11 mouse cellular contexts compared by ENCODE assay signal in genomic region chr9:114025182-114025581, GRCm38 (mm10). TPM values are rescaled to one million over a fixed set of nuclear protein-coding genes. Genes with fewer than 3 reads are reported as not detected.
DNase-seq lines count a peak whose midpoint lies in the region; ATAC-seq and TF ChIP-seq lines count a peak whose summit lies in the region.
"Had no signal": no experiment of that assay in that cellular context is flagged by ENCODE, and none has a peak within 500 bp of the region (broad histone marks: within the 10 kb centered on the region; RNA-seq: fewer than 3 reads in every experiment).

No protein-coding gene starts in this region.

- H3K27me3 ChIP-seq in hindbrain, embryonic 12.5 days: no peaks in the 10 kb centered on the region; the same call in 1 of the 2 replicates
- H3K27me3 ChIP-seq in hindbrain, embryonic 11.5 days (ENCODE audit: control insufficient read depth, insufficient read depth, low read length): no peaks in the 10 kb centered on the region
- no peaks in the 10 kb centered on the region for H3K27me3 ChIP-seq in embryonic facial prominence, embryonic 10.5 days (replicated peaks; ENCODE audit: low read depth, poor library complexity, severe bottlenecking)
- H3K27me3 ChIP-seq in forebrain, postnatal 0 days (ENCODE audit: insufficient read depth, low read length): no peaks in the 10 kb centered on the region
- H3K27me3 ChIP-seq in midbrain, embryonic 14.5 days (ENCODE audit: control insufficient read depth, insufficient read depth, low read length): no peaks in the 10 kb centered on the region

- H3K36me3 ChIP-seq in hindbrain, embryonic 12.5 days: no peaks in the 10 kb centered on the region
- H3K36me3 ChIP-seq in hindbrain, embryonic 11.5 days (ENCODE audit: control insufficient read depth, insufficient read depth, low read length): no peaks in the 10 kb centered on the region
- H3K36me3 ChIP-seq in embryonic facial prominence, embryonic 10.5 days (replicated peaks): no peaks in the 10 kb centered on the region
- H3K36me3 ChIP-seq in forebrain, postnatal 0 days (ENCODE audit: insufficient read depth): no peaks in the 10 kb centered on the region
- H3K36me3 ChIP-seq in midbrain, embryonic 14.5 days (ENCODE audit: control insufficient read depth, insufficient read depth, low read length): no peaks in the 10 kb centered on the region

- H3K4me2 ChIP-seq in hindbrain, embryonic 12.5 days (replicated peaks): peak overlapping the region; percentile 77
- no peak overlapping the region for H3K4me2 ChIP-seq in hindbrain, embryonic 11.5 days (replicated peaks; ENCODE audit: low read depth, low read length)
- peak overlapping the region; percentile 60 for H3K4me2 ChIP-seq in forebrain, postnatal 0 days (ENCODE audit: low read depth)
- peak overlapping the region; percentile 72 for H3K4me2 ChIP-seq in midbrain, embryonic 14.5 days (ENCODE audit: low read length)

- no peak overlapping the region for H3K27ac ChIP-seq in hindbrain, embryonic 12.5 days
- no peak overlapping the region for H3K27ac ChIP-seq in hindbrain, embryonic 11.5 days (ENCODE audit: low read depth, low read length)
- no peak overlapping the region for H3K27ac ChIP-seq in embryonic facial prominence, embryonic 10.5 days (replicated peaks)
- H3K27ac ChIP-seq in forebrain, postnatal 0 days (ENCODE audit: low read depth, low read length): no peak overlapping the region
- H3K27ac ChIP-seq in midbrain, embryonic 14.5 days (replicated peaks; ENCODE audit: low read depth, low read length): no peak overlapping the region

- peaks cover 13% of the 10 kb centered on the region for H3K4me1 ChIP-seq in hindbrain, embryonic 12.5 days
- H3K4me1 ChIP-seq in hindbrain, embryonic 11.5 days (replicated peaks; ENCODE audit: control insufficient read depth, insufficient read depth, low read length): no peaks in the 10 kb centered on the region
- H3K4me1 ChIP-seq in embryonic facial prominence, embryonic 10.5 days: peaks cover 27% of the 10 kb centered on the region
- peaks cover 7% of the 10 kb centered on the region; the same call in 1 of the 2 replicates for H3K4me1 ChIP-seq in forebrain, postnatal 0 days (ENCODE audit: insufficient read depth)
- H3K4me1 ChIP-seq in midbrain, embryonic 14.5 days (ENCODE audit: control insufficient read depth, insufficient read depth, low read length): peaks cover 11% of the 10 kb centered on the region

- ATAC-seq in hindbrain, embryonic 12.5 days (ENCODE audit: low FRiP score): no peak
- ATAC-seq in hindbrain, embryonic 11.5 days (ENCODE audit: low FRiP score): no peak
- ATAC-seq in forebrain, postnatal 0 days: no peak
- no peak for ATAC-seq in midbrain, embryonic 14.5 days (ENCODE audit: low FRiP score, low TSS enrichment)
- ATAC-seq in erythroid progenitor cell, adult 5-6 weeks (replicated peaks; ENCODE audit: low FRiP score, poor library complexity, severe bottlenecking): no peak
- ATAC-seq: CD4-positive, CD25-positive, alpha-beta regulatory T cell, adult 4 months had no signal

- H3K4me3 ChIP-seq in hindbrain, embryonic 12.5 days: no peak overlapping the region
- no peak overlapping the region for H3K4me3 ChIP-seq in hindbrain, embryonic 11.5 days (ENCODE audit: low read depth, low read length)
- peak overlapping the region; percentile 85 for H3K4me3 ChIP-seq in embryonic facial prominence, embryonic 10.5 days
- H3K4me3 ChIP-seq in forebrain, postnatal 0 days (ENCODE audit: low read depth, low read length): peak overlapping the region; percentile 62
- peak overlapping the region; percentile 72 for H3K4me3 ChIP-seq in midbrain, embryonic 14.5 days (replicated peaks; ENCODE audit: low read depth, low read length)

- DNase-seq in hindbrain, embryonic 11.5 days (ENCODE audit: low spot score): no peak
- no peak for DNase-seq in embryonic facial prominence, embryonic 10.5 days (ENCODE audit: low spot score)
- DNase-seq in forebrain, postnatal 0 days: peak; percentile 4
- DNase-seq in midbrain, embryonic 14.5 days: peak; percentile 7
- no peak for DNase-seq in urinary bladder, postnatal 4 days (ENCODE audit: low spot score in 2 of 2)
- no peak for DNase-seq in right cerebral cortex, postnatal 4 days
- DNase-seq: kidney, adult 2 months had no signal

- no peak for TF ChIP-seq CTCF in forebrain, postnatal 0 days (IDR thresholded peaks at IDR 0.05; ENCODE audit: low read depth)

- H3K9me3 ChIP-seq in hindbrain, embryonic 12.5 days (replicated peaks): no peaks in the 10 kb centered on the region
- no peaks in the 10 kb centered on the region for H3K9me3 ChIP-seq in hindbrain, embryonic 11.5 days (ENCODE audit: control insufficient read depth, low read length)
- H3K9me3 ChIP-seq in embryonic facial prominence, embryonic 10.5 days: no peaks in the 10 kb centered on the region
- no peaks in the 10 kb centered on the region for H3K9me3 ChIP-seq in forebrain, postnatal 0 days (ENCODE audit: low read length)
- no peaks in the 10 kb centered on the region for H3K9me3 ChIP-seq in midbrain, embryonic 14.5 days (ENCODE audit: control insufficient read depth, low read length)

- WGBS in hindbrain, embryonic 12.5 days: 59% methylated on average over 9 of the region's 9 CpGs
- WGBS in hindbrain, embryonic 11.5 days: 60% methylated on average over 9 of the region's 9 CpGs
- 60% methylated on average over 9 of the region's 9 CpGs for WGBS in embryonic facial prominence, embryonic 10.5 days
- WGBS in forebrain, postnatal 0 days: 52% methylated on average over 9 of the region's 9 CpGs
- 69% methylated on average over 9 of the region's 9 CpGs for whole genome bisulfite sequencing in midbrain, embryonic 14.5 days

- H3K9ac ChIP-seq in hindbrain, embryonic 12.5 days: no peak overlapping the region
- H3K9ac ChIP-seq in hindbrain, embryonic 11.5 days (ENCODE audit: low read depth, low read length): no peak overlapping the region
- H3K9ac ChIP-seq in forebrain, postnatal 0 days: peak overlapping the region; percentile 77; the same call in 1 of the 2 replicates
- peak overlapping the region; percentile 75; the same call in 1 of the 2 replicates for H3K9ac ChIP-seq in midbrain, embryonic 14.5 days (replicated peaks; ENCODE audit: low read length)

RNA-seq across cellular contexts. Expression of gene Fbxl2, which starts 20.8 kb away (rescaled TPM):
- polyA plus RNA-seq in hindbrain, embryonic 12.5 days (2016; fragmentation: Nextera tagmentation; extraction: Ambion mirVana): 11.9 and 13.0 TPM in 2 replicates
- 8.6 and 8.7 TPM in 2 replicates for polyA plus RNA-seq in hindbrain, embryonic 11.5 days (2014; fragmentation: Nextera tagmentation; extraction: Ambion mirVana)
- polyA plus RNA-seq in embryonic facial prominence, embryonic 10.5 days (2016; fragmentation: Nextera tagmentation; extraction: Ambion mirVana): 5.9 and 6.1 TPM in 2 replicates
- 29.9 and 34.0 TPM in 2 replicates for total RNA-seq in forebrain, postnatal 0 days (2014; rRNA removed)
- polyA plus RNA-seq in forebrain, postnatal 0 days (2015; fragmentation: Nextera tagmentation; extraction: Ambion mirVana): 24.2 and 26.1 TPM in 2 replicates
- 29.0 and 34.5 TPM in 2 replicates for polyA plus RNA-seq in midbrain, embryonic 14.5 days (2014; fragmentation: Nextera tagmentation; extraction: Ambion mirVana)
- 1.3 and 2.2 TPM in 2 replicates for total RNA-seq in erythroid progenitor cell, adult 5-6 weeks (2015; ENCODE audit: low replicate concordance)
- 3.0 TPM in 1 of 2 replicates, not detected in the other for total RNA-seq in erythroid progenitor cell, adult 5-6 weeks (2017; ENCODE audit: low replicate concordance)
- polyA plus RNA-seq: erythroblast, embryonic 14.5 days had no signal

RNA-seq across cellular contexts. Expression of gene Susd5, which starts 31.8 kb away (rescaled TPM):
- 3.2 and 7.3 TPM in 2 replicates for polyA plus RNA-seq in hindbrain, embryonic 12.5 days (2016; fragmentation: Nextera tagmentation; extraction: Ambion mirVana)
- polyA plus RNA-seq in hindbrain, embryonic 11.5 days (2014; fragmentation: Nextera tagmentation; extraction: Ambion mirVana): 0.63 and 0.90 TPM in 2 replicates
- 0.77 and 0.80 TPM in 2 replicates for polyA plus RNA-seq in embryonic facial prominence, embryonic 10.5 days (2016; fragmentation: Nextera tagmentation; extraction: Ambion mirVana)
- 0.54 and 1.6 TPM in 2 replicates for total RNA-seq in forebrain, postnatal 0 days (2014; rRNA removed)
- 0.09 and 0.31 TPM in 2 replicates for polyA plus RNA-seq in forebrain, postnatal 0 days (2015; fragmentation: Nextera tagmentation; extraction: Ambion mirVana)
- 0.19 and 0.37 TPM in 2 replicates for polyA plus RNA-seq in midbrain, embryonic 14.5 days (2014; fragmentation: Nextera tagmentation; extraction: Ambion mirVana)
- total RNA-seq in erythroid progenitor cell, adult 5-6 weeks (2015; ENCODE audit: low replicate concordance): not detected in 2 replicates
- total RNA-seq in erythroid progenitor cell, adult 5-6 weeks (2017; ENCODE audit: low replicate concordance): not detected in 2 replicates
- polyA plus RNA-seq: CD4-positive, CD25-positive, alpha-beta regulatory T cell, adult 4 months; erythroblast, embryonic 14.5 days had no signal

Comparison
In these comparisons a context has a peak if more than half of its experiments do, and no peak if none do; other contexts are left out.
1. H3K4me3 ChIP-seq: peak in embryonic facial prominence, embryonic 10.5 days (single experiment), forebrain, postnatal 0 days (single experiment) and midbrain, embryonic 14.5 days (single experiment); none in hindbrain, embryonic 12.5 days (single experiment) and hindbrain, embryonic 11.5 days (single experiment).
2. H3K9ac ChIP-seq: peak in forebrain, postnatal 0 days (single experiment) and midbrain, embryonic 14.5 days (single experiment); none in hindbrain, embryonic 12.5 days (single experiment) and hindbrain, embryonic 11.5 days (single experiment).
3. DNase-seq: peak in forebrain, postnatal 0 days (single experiment) and midbrain, embryonic 14.5 days (single experiment); none in hindbrain, embryonic 11.5 days (single experiment), embryonic facial prominence, embryonic 10.5 days (single experiment), urinary bladder, postnatal 4 days (0 of 2) and right cerebral cortex, postnatal 4 days (single experiment).